16 mouse cellular contexts compared by ENCODE assay signal in genomic region chr7:110337601-110338000, GRCm38 (mm10).
DNase-seq lines count a peak whose midpoint lies in the region; ATAC-seq and TF ChIP-seq lines count a peak whose summit lies in the region.
"Had no signal": no experiment of that assay in that cellular context is flagged by ENCODE, and none has a peak within 500 bp of the region (broad histone marks: within the 10 kb centered on the region; RNA-seq: fewer than 3 reads in every experiment).

No protein-coding gene starts in this region.

- H3K4me3 ChIP-seq in cerebellum, adult 2 months (replicated peaks; ENCODE audit: insufficient read depth, low read depth, low read length), result no peak overlapping the region
- no peak overlapping the region for H3K4me3 ChIP-seq in intestine, postnatal 0 days (ENCODE audit: low read depth, low read length)
- H3K4me3 ChIP-seq in midbrain, embryonic 10.5 days, result no peak overlapping the region
- H3K4me3 ChIP-seq: forebrain, embryonic 15.5 days; heart, embryonic 10.5 days; limb, embryonic 13.5 days had no signal

- H3K27me3 ChIP-seq in cerebellum, adult 2 months (ENCODE audit: control insufficient read depth, insufficient read depth, low read length), result no peaks in the 10 kb centered on the region
- no peaks in the 10 kb centered on the region for H3K27me3 ChIP-seq in intestine, postnatal 0 days (replicated peaks; ENCODE audit: control insufficient read depth, insufficient read depth, low read length)
- no peaks in the 10 kb centered on the region for H3K27me3 ChIP-seq in midbrain, embryonic 10.5 days (ENCODE audit: low read depth, poor library complexity, severe bottlenecking)
- H3K27me3 ChIP-seq: forebrain, embryonic 15.5 days; limb, embryonic 13.5 days had no signal

- ATAC-seq in cerebellum, adult (ENCODE audit: insufficient number of reproducible peaks, low FRiP score, low TSS enrichment), result peak; percentile 72
- peak; percentile 82 for ATAC-seq in intestine, postnatal 0 days
- ATAC-seq: activated CD4-positive, CD25-positive, alpha-beta regulatory T cell, adult 4 months; forebrain, embryonic 15.5 days; liver, postnatal 0 days had no signal

- TF ChIP-seq CTCF in cerebellum, adult 2 months (IDR thresholded peaks at IDR 0.05; ENCODE audit: borderline replicate concordance, insufficient read depth, low read depth, low read length), result no peak
- no peak for TF ChIP-seq CTCF in intestine, postnatal 0 days (IDR thresholded peaks at IDR 0.05; ENCODE audit: low read depth)

- no peaks in the 10 kb centered on the region for H3K4me1 ChIP-seq in cerebellum, adult 2 months (ENCODE audit: control insufficient read depth, insufficient read depth, low read length)
- 0 out of 2 replicates have a peak, but pooled peaks cover 2% of the 10 kb centered on the region for H3K4me1 ChIP-seq in intestine, postnatal 0 days (replicated peaks; ENCODE audit: control insufficient read depth, insufficient read depth, low read length)
- H3K4me1 ChIP-seq in midbrain, embryonic 10.5 days, result no peaks in the 10 kb centered on the region
- H3K4me1 ChIP-seq: forebrain, embryonic 15.5 days; heart, embryonic 10.5 days; limb, embryonic 13.5 days had no signal

- H3K36me3 ChIP-seq in intestine, postnatal 0 days (ENCODE audit: control insufficient read depth, insufficient read depth), result peaks cover 34% of the 10 kb centered on the region
- H3K36me3 ChIP-seq in midbrain, embryonic 10.5 days, result peaks cover 46% of the 10 kb centered on the region

- H3K27ac ChIP-seq in cerebellum, adult 2 months (ENCODE audit: insufficient read depth, low read length), result no peak overlapping the region
- no peak overlapping the region; the same call in 1 of the 2 replicates for H3K27ac ChIP-seq in intestine, postnatal 0 days (ENCODE audit: low read depth, low read length)
- no peak overlapping the region for H3K27ac ChIP-seq in midbrain, embryonic 10.5 days (replicated peaks)
- H3K27ac ChIP-seq: forebrain, embryonic 15.5 days; heart, embryonic 10.5 days; limb, embryonic 13.5 days; macrophage had no signal

- no peak overlapping the region for H3K9ac ChIP-seq in intestine, postnatal 0 days (ENCODE audit: low read depth, low read length)
- H3K9ac ChIP-seq: forebrain, embryonic 15.5 days; limb, embryonic 13.5 days; liver, postnatal 0 days had no signal

- H3K9me3 ChIP-seq in intestine, postnatal 0 days (ENCODE audit: control insufficient read depth), result no peaks in the 10 kb centered on the region
- H3K9me3 ChIP-seq in midbrain, embryonic 10.5 days (replicated peaks), result no peaks in the 10 kb centered on the region
- H3K9me3 ChIP-seq: forebrain, embryonic 15.5 days; heart, embryonic 10.5 days; limb, embryonic 13.5 days had no signal

- WGBS in cerebellum, adult 2 months, result 22% methylated on average over 4 of the region's 4 CpGs
- 80% methylated on average over 4 of the region's 4 CpGs for WGBS in intestine, postnatal 0 days
- WGBS in midbrain, embryonic 10.5 days, result 91% methylated on average over 4 of the region's 4 CpGs

- no peak overlapping the region for H3K4me2 ChIP-seq in intestine, postnatal 0 days (replicated peaks; ENCODE audit: low read depth)
- H3K4me2 ChIP-seq: forebrain, embryonic 15.5 days; limb, embryonic 13.5 days had no signal

- no peak for TF ChIP-seq POLR2A in cerebellum, adult 2 months (IDR thresholded peaks at IDR 0.05; ENCODE audit: borderline replicate concordance, insufficient read depth, low read length)

- no peak for DNase-seq in cerebellum, postnatal 4 days (ENCODE audit: low spot score in 2 of 2)
- peak; percentile 72 for DNase-seq in adrenal gland, adult 2 months
- DNase-seq in cerebellum, adult 2 months, result peak; percentile 37 to 83
- no peak for DNase-seq in midbrain, embryonic 10.5 days (ENCODE audit: low spot score)
- DNase-seq in testis, postnatal 10 days (ENCODE audit: low spot score), result no peak
- DNase-seq in testis, postnatal 14 days (ENCODE audit: low spot score), result no peak
- DNase-seq: kidney, postnatal 10 days; liver, postnatal 0 days; midbrain, embryonic 14.5 days had no signal

Comparison
In these comparisons a context has a peak if more than half of its experiments do, and no peak if none do; other contexts are left out.
1. DNase-seq: peak in adrenal gland, adult 2 months (single experiment) and cerebellum, adult 2 months (2 of 2); none in cerebellum, postnatal 4 days (0 of 2), midbrain, embryonic 10.5 days (single experiment), testis, postnatal 10 days (single experiment) and testis, postnatal 14 days (single experiment).